Mouse (Mus musculus) right cerebral cortex, adult 2 months (tissue): ENCODE data around the gene Radil.

Source experiments
- DNase-seq, 2 experiments: peaks; one replicate each; pipeline ENCODE4 v3.0.0; 2021 to 2022; ENCODE audit warnings: low spot score in 2 of 2

Gene Radil

GRCm38 (mm10) chr5:142486654-142487053, 64.2 kb downstream of the Radil start:
- no peak for DNase-seq

GRCm38 (mm10) chr5:142483581-142483980, 67.3 kb downstream of the Radil start:
- no peak for DNase-seq

GRCm38 (mm10) chr5:142482512-142482911, 68.4 kb downstream of the Radil start:
- DNase-seq = no peak

- peak; percentile 81 to 86 for DNase-seq
Observed at GRCm38 (mm10) chr5:142478829-142479435, 72.0 kb downstream of the Radil start.

- DNase-seq = no peak
Observed at GRCm38 (mm10) chr5:142477866-142478615, 72.9 kb downstream of the Radil start.

GRCm38 (mm10) chr5:142477346-142477745, 73.6 kb downstream of the Radil start:
- no peak for DNase-seq

- no peak for DNase-seq
Observed at GRCm38 (mm10) chr5:142475669-142476068, 75.2 kb downstream of the Radil start.

GRCm38 (mm10) chr5:142473696-142474095, 77.2 kb downstream of the Radil start:
- DNase-seq = peak; percentile 76 to 77

- no peak for DNase-seq
Observed at GRCm38 (mm10) chr5:142469796-142470195, 81.1 kb downstream of the Radil start.

GRCm38 (mm10) chr5:142468375-142468774, 82.5 kb downstream of the Radil start:
- DNase-seq = no peak

- peak; percentile 85 to 88 for DNase-seq
Observed at GRCm38 (mm10) chr5:142463461-142464454, 87.1 kb downstream of the Radil start, which contains the start of gene Ap5z1. Ap5z1 (plus strand) TSS chr5:142463944.

- DNase-seq = no peak
Observed at GRCm38 (mm10) chr5:142463011-142463410, 87.9 kb downstream of the Radil start.

- no peak for DNase-seq
Observed at GRCm38 (mm10) chr5:142462641-142462948, 88.3 kb downstream of the Radil start.

- no peak for DNase-seq
Observed at GRCm38 (mm10) chr5:142461942-142462640, 88.8 kb downstream of the Radil start.

GRCm38 (mm10) chr5:142459834-142460233, 91.1 kb downstream of the Radil start:
- no peak for DNase-seq

- DNase-seq = no peak
Observed at GRCm38 (mm10) chr5:142458791-142459557, 91.9 kb downstream of the Radil start.

- peak in 1 of 2 experiments; percentile 55 for DNase-seq
Observed at GRCm38 (mm10) chr5:142457345-142457744, 93.6 kb downstream of the Radil start.

GRCm38 (mm10) chr5:142456318-142456717, 94.6 kb downstream of the Radil start:
- no peak for DNase-seq

GRCm38 (mm10) chr5:142453742-142454141, 97.2 kb downstream of the Radil start:
- DNase-seq = no peak

- no peak for DNase-seq
Observed at GRCm38 (mm10) chr5:142451759-142452158, 99.1 kb downstream of the Radil start.

GRCm38 (mm10) chr5:142450846-142451245, 100.1 kb downstream of the Radil start:
- no peak for DNase-seq
